Mouse (Mus musculus): ENCODE measurements around the gene Banf2.

Banf2 gene

GRCm38 (mm10) chr2:144094721-144095120 is 61.9 kb downstream of the Banf2 start:
- DNase-seq (ENCODE audit: extremely low read depth, low read depth) = no peak

- no peak for DNase-seq (ENCODE audit: extremely low read depth, low read depth)
Measured at GRCm38 (mm10) chr2:144101463-144101961, 68.7 kb downstream of the Banf2 start.

GRCm38 (mm10) chr2:144107374-144107773 is 74.5 kb downstream of the Banf2 start:
- no peak for DNase-seq (ENCODE audit: extremely low read depth, low read depth)

DNA sequence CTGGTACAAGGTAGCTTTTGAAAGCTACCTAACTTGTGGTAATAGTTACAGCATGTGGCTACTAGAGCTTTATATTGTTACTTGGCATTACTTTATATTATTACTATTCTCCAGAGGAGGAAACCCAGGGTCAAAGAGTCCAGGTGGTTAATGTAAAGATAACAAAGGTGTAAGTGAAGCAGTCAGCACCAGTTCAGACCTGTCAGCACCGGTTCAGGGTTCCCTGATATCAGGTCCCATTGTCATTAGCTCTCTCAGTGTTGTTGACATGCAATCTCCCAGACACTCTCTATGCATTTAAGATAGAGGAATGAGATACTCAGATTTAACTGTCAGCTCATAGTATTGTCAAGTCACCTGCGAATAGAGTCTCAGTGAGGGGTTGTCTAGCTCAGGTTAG is 75.0 kb downstream of the Banf2 start:
- no peak for DNase-seq (ENCODE audit: extremely low read depth, low read depth)

- DNase-seq (ENCODE audit: extremely low read depth, low read depth) = no peak
Measured at GRCm38 (mm10) chr2:144108376-144108775, 75.5 kb downstream of the Banf2 start.

GRCm38 (mm10) chr2:144111966-144112365 is 79.1 kb downstream of the Banf2 start:
- no peak for DNase-seq (ENCODE audit: extremely low read depth, low read depth)

GRCm38 (mm10) chr2:144112666-144113065 is 79.8 kb downstream of the Banf2 start:
- DNase-seq (ENCODE audit: extremely low read depth, low read depth) = no peak

DNA sequence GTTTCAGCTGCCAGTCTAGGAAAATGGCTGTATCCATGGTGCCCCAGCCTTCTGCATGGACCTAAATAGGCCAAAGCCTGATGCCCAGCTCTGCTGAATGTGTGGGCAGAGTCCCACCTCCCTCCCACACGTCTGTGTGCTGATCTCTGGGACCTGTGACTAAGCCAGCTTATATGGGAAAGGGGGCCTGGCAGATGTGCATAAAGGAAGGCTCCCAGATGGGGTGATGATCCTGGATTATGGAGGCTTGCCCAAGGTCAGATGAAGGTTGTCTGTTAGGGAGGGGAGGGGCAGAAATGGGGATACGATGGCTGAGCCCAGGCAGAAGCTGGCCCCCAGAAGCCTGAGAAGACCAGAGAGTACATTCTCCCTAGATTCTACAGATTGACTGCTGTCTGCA is 85.2 kb downstream of the Banf2 start:
- no peak for DNase-seq (ENCODE audit: extremely low read depth, low read depth)

GRCm38 (mm10) chr2:144120186-144120823 is 87.4 kb downstream of the Banf2 start:
- no peak for DNase-seq (ENCODE audit: extremely low read depth, low read depth)

- DNase-seq (ENCODE audit: extremely low read depth, low read depth) = no peak
Measured at GRCm38 (mm10) chr2:144122068-144122467, 89.2 kb downstream of the Banf2 start.
